Mouse (Mus musculus): Measurements from ENCODE around the gene Gm42906.

DNA sequence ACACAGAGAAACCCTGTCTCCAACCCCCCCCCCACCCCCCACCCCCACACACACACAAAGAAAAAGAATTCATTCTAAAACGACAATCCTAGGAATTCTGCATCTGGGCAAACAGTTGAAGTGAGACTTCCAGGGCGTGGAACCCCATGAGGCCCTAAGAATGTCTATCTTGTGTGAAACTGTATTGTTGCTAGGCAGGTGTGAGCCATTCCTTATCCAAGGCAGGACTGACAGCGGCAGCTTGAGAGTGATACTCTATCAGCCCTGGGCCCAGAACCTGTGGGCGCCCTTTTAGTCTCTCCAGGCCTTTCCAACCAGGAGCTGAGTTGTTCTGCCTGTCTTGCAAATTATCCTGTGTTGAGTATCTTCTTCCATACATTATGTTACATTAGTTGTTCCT is 129.6 kb downstream of the Gm42906 start:
- TF ChIP-seq GATA1 (IDR thresholded peaks at IDR 0.05; ENCODE audit: low read length) (no peak), TAL1 (IDR thresholded peaks at IDR 0.05; ENCODE audit: low read length) (no peak)
